ENCODE assay signal across 8 mouse cellular contexts in the genomic region with DNA sequence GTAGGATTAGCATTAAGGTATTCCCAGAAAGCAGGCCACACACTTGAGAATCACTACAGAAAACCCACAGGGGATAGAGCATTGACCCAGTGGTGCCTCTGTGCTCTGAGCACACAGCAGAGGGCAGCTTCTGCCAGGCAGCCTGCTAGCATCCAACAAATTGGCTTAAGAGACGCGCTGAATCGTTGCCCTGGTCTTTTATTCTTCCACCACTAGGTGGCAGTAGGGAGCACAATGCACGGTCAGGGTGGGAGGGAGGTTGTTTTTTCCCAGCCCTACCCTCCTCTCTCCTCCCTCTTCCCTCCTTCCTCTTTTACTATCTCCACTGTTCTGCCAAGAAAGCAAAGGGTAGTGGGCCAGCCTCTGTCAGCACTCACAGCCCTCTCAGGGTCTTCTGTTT.
DNase-seq lines count a peak whose midpoint lies in the region; ATAC-seq and TF ChIP-seq lines count a peak whose summit lies in the region.

No protein-coding gene starts in this region.

- H3K27ac ChIP-seq in embryonic facial prominence, embryonic 12.5 days, result no peak overlapping the region
- no peak overlapping the region for H3K27ac ChIP-seq in lung, embryonic 15.5 days

- intact Hi-C loops in heart, postnatal 10 days (cut with DNase I), result loop anchor here (1.0 kb wide), 1 partner anchor 58 kb away; no protein-coding TSS in a partner anchor

- no peaks in the 10 kb centered on the region for H3K36me3 ChIP-seq in E14TG2a.4 (ENCODE audit: insufficient read depth, low read length)
- H3K36me3 ChIP-seq in embryonic facial prominence, embryonic 12.5 days, result no peaks in the 10 kb centered on the region
- H3K36me3 ChIP-seq in lung, embryonic 15.5 days, result no peaks in the 10 kb centered on the region

- 1% methylated on average over 4 of the region's 4 CpGs for WGBS in embryonic facial prominence, embryonic 12.5 days
- 2% methylated on average over 4 of the region's 4 CpGs for WGBS in lung, embryonic 15.5 days

- no peaks in the 10 kb centered on the region for H3K9me3 ChIP-seq in E14TG2a.4 (ENCODE audit: low read length)
- no peaks in the 10 kb centered on the region for H3K9me3 ChIP-seq in embryonic facial prominence, embryonic 12.5 days
- H3K9me3 ChIP-seq in lung, embryonic 15.5 days, result no peaks in the 10 kb centered on the region

- no peak overlapping the region for H3K9ac ChIP-seq in embryonic facial prominence, embryonic 12.5 days
- H3K9ac ChIP-seq in lung, embryonic 15.5 days, result no peak overlapping the region

- peaks cover 39% of the 10 kb centered on the region for H3K27me3 ChIP-seq in E14TG2a.4 (ENCODE audit: insufficient read depth, low read length)
- H3K27me3 ChIP-seq in embryonic facial prominence, embryonic 12.5 days, result peaks cover 34% of the 10 kb centered on the region
- H3K27me3 ChIP-seq in lung, embryonic 15.5 days, result no peaks in the 10 kb centered on the region

- peaks cover 10% of the 10 kb centered on the region for H3K4me1 ChIP-seq in E14TG2a.4 (replicated peaks; ENCODE audit: low read depth, low read length)
- no peaks in the 10 kb centered on the region for H3K4me1 ChIP-seq in embryonic facial prominence, embryonic 12.5 days
- H3K4me1 ChIP-seq in lung, embryonic 15.5 days, result peaks cover 36% of the 10 kb centered on the region

- H3K4me2 ChIP-seq in embryonic facial prominence, embryonic 12.5 days (replicated peaks), result no peak overlapping the region
- H3K4me2 ChIP-seq in lung, embryonic 15.5 days, result no peak overlapping the region

- H3K4me3 ChIP-seq in E14TG2a.4 (replicated peaks; ENCODE audit: low read length), result no peak overlapping the region
- H3K4me3 ChIP-seq in embryonic facial prominence, embryonic 12.5 days, result no peak overlapping the region
- H3K4me3 ChIP-seq in lung, embryonic 15.5 days, result no peak overlapping the region

- peak; percentile 46 for DNase-seq in adrenal gland, postnatal 25 days
- DNase-seq in heart, postnatal 10 days, result peak; percentile 71 to 86
- DNase-seq in kidney, postnatal 4 days, result peak; percentile 69 to 78
- DNase-seq in ovary, postnatal 14 days (ENCODE audit: low spot score), result peak; percentile 68

- TF ChIP-seq CTCF in E14TG2a.4 (conservative IDR thresholded peaks at IDR 0.05; ENCODE audit: low read length), result peak; percentile 70

- ATAC-seq in embryonic facial prominence, embryonic 12.5 days (ENCODE audit: insufficient number of reproducible peaks, insufficient read depth, low FRiP score, low TSS enrichment), result 0 out of 2 replicates have a peak, but pooled peaks have one; percentile 11
- ATAC-seq in lung, embryonic 15.5 days (ENCODE audit: borderline replicate concordance, extremely low read depth, low FRiP score, low TSS enrichment), result peak; percentile 29; the same call in 1 of the 2 replicates
- ATAC-seq in erythroid progenitor cell, adult 5-6 weeks (replicated peaks; ENCODE audit: low FRiP score, poor library complexity, severe bottlenecking), result no peak
